Mouse (Mus musculus) kidney, embryonic 14.5 days (tissue): Measurements from ENCODE around the gene Crtc2. TPM values are rescaled to one million over a fixed set of nuclear protein-coding genes. Genes with fewer than 3 reads are reported as not detected.

ENCODE experiments used
- ATAC-seq: fragments of 200-750 bp; cut with Nextera tagmentation; 2 replicates; pipeline ENCODE4 v1.8.0; 2017; ENCODE audit warnings: moderate number of reproducible peaks, mild to moderate bottlenecking, moderate TSS enrichment, moderate library complexity; ENCODE audit not compliant: low FRiP score, low TSS enrichment
- H3K27ac ChIP-seq: fragments of 300-500 bp; sonication (generic); 2 replicates; pipeline ENCODE4 v1.5.1; 2014; ENCODE audit warnings: low read depth, mild to moderate bottlenecking, low read length, moderate library complexity, mixed read lengths
- H3K27me3 ChIP-seq: fragments of 300-500 bp; sonication (generic); 2 replicates; pipeline ENCODE4 v1.6.1; 2014; ENCODE audit warnings: mild to moderate bottlenecking, low read length; ENCODE audit not compliant: control insufficient read depth, insufficient read depth
- H3K36me3 ChIP-seq: fragments of 300-500 bp; sonication (generic); 2 replicates; pipeline ENCODE4 v1.6.1; 2014; ENCODE audit warnings: low read length, mixed read lengths; ENCODE audit not compliant: control insufficient read depth, insufficient read depth
- H3K4me1 ChIP-seq: fragments of 300-500 bp; sonication (generic); 2 replicates; pipeline ENCODE4 v1.6.1; 2014; ENCODE audit warnings: low read length, mixed read lengths; ENCODE audit not compliant: control insufficient read depth, insufficient read depth
- H3K4me2 ChIP-seq: fragments of 300-500 bp; sonication (generic); replicated peaks from 2 replicates; pipeline ENCODE4 v1.6.1; 2014; ENCODE audit warnings: low read depth, mild to moderate bottlenecking, low read length
- H3K4me3 ChIP-seq: fragments of 300-500 bp; sonication (generic); 2 replicates; pipeline ENCODE4 v1.5.1; 2014; ENCODE audit warnings: mild to moderate bottlenecking, low read length
- H3K9ac ChIP-seq: fragments of 300-500 bp; sonication (generic); 2 replicates; pipeline ENCODE4 v1.6.1; 2014; ENCODE audit warnings: low read depth, mild to moderate bottlenecking, low read length, moderate library complexity
- H3K9me3 ChIP-seq: fragments of 300-500 bp; sonication (generic); 2 replicates; pipeline ENCODE4 v1.6.1; 2016; ENCODE audit warnings: low read length; ENCODE audit not compliant: control insufficient read depth
- WGBS: fragments of 180-500 bp; shearing (Covaris S2); extraction: QIAGEN DNeasy Blood & Tissue Kit; methylation state at CpG from one replicate; pipeline ENCODE4 v1.1.7; 2014; 5-methylcytosine and 5-hydroxymethylcytosine counted together
- polyA plus RNA-seq: library from polyadenylated mRNA; unstranded; fragments of >200 nt; fragmentation: Nextera tagmentation; extraction: Ambion mirVana; gene quantifications from 2 replicates; pipeline ENCODE4 v1.2.1, GENCODE M21; 2014

The Crtc2 gene
- polyA plus RNA-seq, 1 experiment from 2014 or later = 21.5 TPM

DNA sequence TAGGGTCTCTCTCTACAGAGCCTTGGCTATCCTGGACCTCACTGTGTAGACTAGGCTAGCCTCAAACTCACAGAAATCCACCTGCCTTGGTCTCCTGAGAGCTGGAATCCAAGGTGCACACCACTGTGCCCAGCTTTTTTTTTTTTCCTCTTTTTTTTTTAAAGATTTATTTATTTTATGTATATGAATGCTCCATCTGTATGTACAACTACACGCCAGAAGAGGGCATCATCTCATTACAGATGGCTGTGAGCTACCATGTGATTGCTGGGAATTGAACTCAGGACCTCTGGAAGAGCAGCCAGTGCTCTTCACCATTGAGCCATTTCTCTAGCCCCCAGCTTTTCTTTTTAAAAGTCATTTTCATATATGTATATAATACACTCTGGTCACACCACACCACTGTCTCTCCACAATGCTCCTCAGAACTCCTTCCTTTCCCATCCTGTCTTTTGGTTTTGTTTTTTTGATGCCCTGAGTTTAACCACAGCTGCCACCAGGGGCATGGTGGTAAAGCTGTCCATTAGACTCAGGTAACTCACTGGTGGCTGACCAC lies 38.1 kb upstream of the Crtc2 start:
- H3K36me3 ChIP-seq = peaks cover 17% of the 10 kb centered on the region
- H3K27ac ChIP-seq = no peak overlapping the region
- no peak for ATAC-seq
- WGBS = 66% methylated on average over 1 of the region's 1 CpGs
- H3K4me3 ChIP-seq = no peak overlapping the region
- H3K4me1 ChIP-seq = peaks cover 12% of the 10 kb centered on the region
- H3K9ac ChIP-seq = no peak overlapping the region
- no peaks in the 10 kb centered on the region for H3K27me3 ChIP-seq
- no peaks in the 10 kb centered on the region for H3K9me3 ChIP-seq
- no peak overlapping the region for H3K4me2 ChIP-seq

DNA sequence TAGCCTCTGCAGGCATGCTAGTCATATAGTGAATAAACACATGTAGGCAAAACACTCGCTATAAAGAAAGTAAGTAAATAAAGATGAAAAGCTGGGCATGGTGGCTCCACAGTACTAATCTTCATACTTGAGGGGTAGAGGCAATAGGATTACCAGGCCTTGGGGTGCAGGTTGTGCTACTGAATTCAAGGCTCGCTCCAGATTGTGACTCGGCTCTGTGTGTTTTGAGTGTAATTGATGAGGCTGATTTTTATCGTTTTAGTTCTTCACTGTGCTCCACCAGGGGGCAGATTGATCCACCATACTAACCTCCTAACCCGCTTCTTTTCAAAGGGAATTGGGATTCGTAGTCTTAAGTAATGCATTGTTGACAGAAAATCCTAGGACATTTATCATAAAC lies 33.9 kb upstream of the Crtc2 start:
- H3K4me1 ChIP-seq = peaks cover 9% of the 10 kb centered on the region; the same call in 1 of the 2 replicates
- WGBS = 11% methylated on average over 6 of the region's 6 CpGs
- H3K9ac ChIP-seq = peak overlapping the region; percentile 69
- H3K27ac ChIP-seq = peak overlapping the region; percentile 90
- peak overlapping the region; percentile 69 for H3K4me2 ChIP-seq
- H3K4me3 ChIP-seq = peak overlapping the region; percentile 58
- no peaks in the 10 kb centered on the region for H3K9me3 ChIP-seq
- ATAC-seq = peak; percentile 36; the same call in 1 of the 2 replicates
- H3K27me3 ChIP-seq = no peaks in the 10 kb centered on the region
- peaks cover 10% of the 10 kb centered on the region for H3K36me3 ChIP-seq

DNA sequence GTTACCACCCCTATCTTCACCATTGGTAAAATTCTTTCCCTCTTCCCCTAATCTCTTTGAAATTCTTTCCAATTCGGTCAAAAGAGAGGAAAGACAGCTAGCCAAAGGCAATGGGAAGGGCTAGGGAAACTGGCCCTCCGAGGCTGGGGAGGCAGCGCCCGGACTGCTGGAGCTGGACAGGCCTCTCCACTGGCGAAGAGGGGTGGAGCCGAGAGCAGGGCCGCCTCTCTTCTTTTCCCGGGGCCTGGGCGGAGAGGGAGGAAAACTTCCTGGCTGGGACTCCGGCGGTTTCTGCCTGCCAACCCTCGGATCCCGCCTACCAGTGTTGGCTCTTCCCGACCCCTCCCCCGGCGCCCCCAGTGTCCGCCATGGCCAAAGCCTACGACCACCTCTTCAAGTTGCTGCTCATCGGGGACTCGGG lies 33.4 kb upstream of the Crtc2 start:
- 0% methylated on average over 18 of the region's 20 CpGs for WGBS
- peak overlapping the region; percentile 90 for H3K27ac ChIP-seq

DNA sequence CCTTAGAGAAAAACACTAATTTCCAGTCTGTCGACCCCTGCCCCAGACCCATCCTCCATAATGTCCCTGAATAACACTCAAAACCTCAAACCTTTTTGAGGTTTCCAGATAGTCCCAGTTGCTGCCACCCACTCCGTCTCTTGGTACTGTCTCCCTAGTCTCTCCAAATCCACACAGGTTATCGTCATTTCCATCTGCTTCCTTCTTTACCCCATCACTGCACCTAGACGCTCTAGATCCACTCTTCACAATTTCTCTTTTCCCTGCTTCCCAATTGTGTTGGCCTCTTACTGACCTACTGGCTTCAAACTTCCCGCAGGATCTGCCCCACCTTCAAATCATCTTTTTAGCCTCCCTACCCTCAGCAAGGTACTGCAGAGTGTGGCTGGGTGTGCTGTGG lies 32.8 kb upstream of the Crtc2 start:
- Histone ChIP-seq H3K9me3 (no peaks in the 10 kb centered on the region), H3K4me2 (peak overlapping the region; percentile 69), H3K36me3 (peaks cover 20% of the 10 kb centered on the region), H3K27me3 (no peaks in the 10 kb centered on the region), H3K4me3 (peak overlapping the region; percentile 58), H3K27ac (peak overlapping the region; percentile 90), H3K4me1 (peaks cover 9% of the 10 kb centered on the region; the same call in 1 of the 2 replicates), H3K9ac (peak overlapping the region; percentile 69)
- no peak for ATAC-seq
- 16% methylated on average over 5 of the region's 5 CpGs for WGBS

More for the DNA sequence above, 33.4 kb upstream of the Crtc2 start:
- ATAC-seq = peak; percentile 88
- Histone ChIP-seq H3K4me1 (peaks cover 9% of the 10 kb centered on the region; the same call in 1 of the 2 replicates), H3K4me2 (peak overlapping the region; percentile 69), H3K36me3 (peaks cover 15% of the 10 kb centered on the region), H3K4me3 (peak overlapping the region; percentile 58), H3K9me3 (no peaks in the 10 kb centered on the region), H3K27me3 (no peaks in the 10 kb centered on the region), H3K9ac (peak overlapping the region; percentile 69)

DNA sequence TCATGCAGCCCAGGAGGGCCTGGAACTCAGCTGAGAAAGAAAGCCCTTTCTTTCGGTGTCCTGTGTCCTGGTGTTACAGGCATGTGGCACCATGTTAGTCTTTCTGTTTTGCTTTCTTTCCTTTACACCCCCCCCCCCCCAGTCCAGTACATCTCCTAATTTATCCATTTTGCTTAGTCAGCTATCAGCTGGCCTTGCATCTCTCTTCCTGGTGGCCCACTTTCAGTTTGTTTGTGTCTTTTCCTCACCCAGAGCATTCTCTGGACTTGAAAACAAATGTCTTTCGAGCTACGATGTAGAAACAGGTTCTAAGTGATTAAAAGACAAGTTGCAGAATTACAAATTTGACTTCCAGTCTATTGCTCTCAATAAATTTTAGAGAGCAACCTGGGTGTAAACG lies 31.5 kb upstream of the Crtc2 start:
- Histone ChIP-seq H3K27ac (no peak overlapping the region), H3K9me3 (no peaks in the 10 kb centered on the region), H3K4me1 (peaks cover 9% of the 10 kb centered on the region; the same call in 1 of the 2 replicates), H3K4me2 (no peak overlapping the region), H3K36me3 (peaks cover 20% of the 10 kb centered on the region), H3K4me3 (no peak overlapping the region), H3K9ac (no peak overlapping the region), H3K27me3 (no peaks in the 10 kb centered on the region)
- no peak for ATAC-seq
- 80% methylated on average over 4 of the region's 4 CpGs for WGBS

DNA sequence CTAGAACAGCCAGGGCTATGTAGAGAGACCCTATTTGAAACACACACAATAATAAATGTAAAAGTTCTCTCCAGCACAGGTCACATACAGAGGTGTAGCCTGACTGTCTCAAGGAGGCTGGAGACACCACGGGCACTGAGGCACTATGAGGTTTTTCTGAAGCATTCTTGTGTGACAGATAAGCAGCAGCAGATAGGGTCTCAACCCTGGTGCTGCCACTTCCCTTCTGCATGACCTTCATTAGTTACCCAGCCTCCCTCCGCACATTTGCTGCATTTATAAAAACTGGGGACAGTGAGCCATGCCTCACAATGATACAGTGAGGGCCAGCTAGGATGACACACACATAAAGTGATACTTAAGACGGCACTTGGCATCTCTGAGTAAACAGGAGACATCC lies 31.0 kb upstream of the Crtc2 start:
- no peak overlapping the region for H3K4me3 ChIP-seq
- no peaks in the 10 kb centered on the region for H3K27me3 ChIP-seq
- H3K36me3 ChIP-seq = peaks cover 20% of the 10 kb centered on the region
- WGBS = 43% methylated on average over 3 of the region's 3 CpGs
- H3K4me1 ChIP-seq = peaks cover 9% of the 10 kb centered on the region; the same call in 1 of the 2 replicates
- ATAC-seq = no peak
- H3K27ac ChIP-seq = no peak overlapping the region
- H3K4me2 ChIP-seq = no peak overlapping the region
- H3K9ac ChIP-seq = no peak overlapping the region
- no peaks in the 10 kb centered on the region for H3K9me3 ChIP-seq

DNA sequence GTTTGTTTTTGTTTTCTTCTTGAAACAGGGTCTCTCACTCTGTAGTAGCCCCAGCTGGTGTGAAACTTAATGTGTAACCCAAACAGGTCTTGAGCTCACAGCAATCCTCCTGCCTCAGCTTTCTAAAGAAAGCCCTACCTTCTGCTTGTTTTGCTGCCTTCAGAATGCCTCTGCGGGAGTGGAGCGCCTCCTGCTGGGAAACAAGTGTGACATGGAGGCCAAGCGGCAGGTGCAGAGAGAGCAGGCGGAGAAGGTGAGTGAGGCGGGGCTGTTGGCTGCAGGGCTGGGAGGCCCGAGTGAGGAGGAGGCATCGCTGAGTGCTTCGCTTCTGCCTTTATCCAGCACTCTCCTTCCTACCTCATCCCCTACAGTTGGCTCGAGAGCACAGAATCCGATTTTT lies 29.6 kb upstream of the Crtc2 start:
- ATAC-seq = no peak
- no peaks in the 10 kb centered on the region for H3K9me3 ChIP-seq
- H3K4me1 ChIP-seq = peaks cover 9% of the 10 kb centered on the region; the same call in 1 of the 2 replicates
- no peak overlapping the region for H3K9ac ChIP-seq
- no peaks in the 10 kb centered on the region for H3K27me3 ChIP-seq
- H3K4me3 ChIP-seq = no peak overlapping the region
- no peak overlapping the region for H3K27ac ChIP-seq
- no peak overlapping the region for H3K4me2 ChIP-seq
- 77% methylated on average over 10 of the region's 10 CpGs for WGBS
- peaks cover 20% of the 10 kb centered on the region for H3K36me3 ChIP-seq

DNA sequence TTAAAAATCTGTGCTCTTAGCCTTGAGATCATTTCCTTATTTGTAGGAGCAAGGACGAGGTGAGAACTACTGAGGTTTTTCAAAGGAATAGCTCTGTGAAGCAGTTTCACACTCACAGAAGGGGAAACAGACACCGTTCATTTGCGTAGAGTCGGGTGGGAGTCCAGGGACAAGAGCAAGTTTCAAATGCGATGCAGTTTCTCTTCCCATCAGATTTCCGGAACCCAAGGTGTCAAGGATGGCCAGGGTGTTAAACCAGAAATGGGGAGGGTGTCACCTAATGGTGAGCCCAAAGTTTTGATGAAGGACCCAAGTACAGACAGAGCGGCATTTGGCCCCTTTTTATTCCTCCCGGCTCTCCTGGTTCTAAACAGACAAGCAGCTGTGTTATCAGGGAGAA lies 22.9 kb upstream of the Crtc2 start:
- 0 out of 2 replicates have a peak, but pooled peaks cover 3% of the 10 kb centered on the region for H3K4me1 ChIP-seq
- peak overlapping the region; percentile 69 for H3K4me3 ChIP-seq
- WGBS = 11% methylated on average over 8 of the region's 8 CpGs
- peak overlapping the region; percentile 53 for H3K4me2 ChIP-seq
- H3K9ac ChIP-seq = peak overlapping the region; percentile 86
- peaks cover 24% of the 10 kb centered on the region for H3K36me3 ChIP-seq
- no peaks in the 10 kb centered on the region for H3K9me3 ChIP-seq
- peak overlapping the region; percentile 92 for H3K27ac ChIP-seq
- no peak for ATAC-seq
- no peaks in the 10 kb centered on the region for H3K27me3 ChIP-seq

DNA sequence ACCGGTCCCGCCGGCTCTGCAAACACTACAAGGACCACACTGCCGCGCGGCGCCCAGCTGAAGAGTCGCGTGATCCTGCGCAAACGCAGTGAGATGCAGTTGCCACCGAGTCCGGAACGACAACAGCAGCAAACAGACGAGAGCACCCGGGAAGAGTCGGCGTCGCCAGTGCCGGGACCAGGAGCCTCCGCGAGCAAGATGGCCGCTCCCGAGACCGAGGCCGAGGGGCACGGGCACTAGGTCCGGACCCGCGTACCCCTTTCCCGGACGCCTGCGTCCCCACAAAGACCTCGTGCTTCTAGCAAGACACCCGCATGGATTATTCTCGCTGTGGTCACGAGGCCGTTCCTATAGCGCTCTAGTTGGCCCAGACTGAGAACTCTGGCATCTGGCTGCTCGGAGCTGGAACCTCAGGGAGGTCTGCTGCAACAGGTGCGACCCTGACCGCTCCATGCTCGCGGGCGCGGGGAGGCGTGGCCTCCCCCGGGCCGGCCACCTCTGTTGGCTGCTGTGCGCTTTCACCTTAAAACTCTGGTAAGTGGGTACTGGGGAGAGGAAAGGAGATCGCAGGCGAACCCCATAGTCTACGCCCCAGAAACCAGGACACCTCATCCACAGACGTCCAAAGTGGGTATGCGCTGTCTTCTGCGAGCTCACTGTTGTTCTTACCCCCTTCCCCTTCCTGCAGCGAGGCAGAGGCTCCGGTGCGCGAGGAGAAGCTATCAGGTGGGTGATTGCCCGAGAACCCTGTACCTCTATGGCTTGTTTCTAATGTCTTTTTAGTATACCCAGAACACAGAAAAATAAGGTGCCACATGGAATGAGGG lies 22.2 kb upstream of the Crtc2 start, which contains the start of gene Jtb:
TSS of gene Jtb (plus strand) at position 91 of the 827 bp plus-strand sequence.
- WGBS = under 1% methylated on average over 61 of the region's 61 CpGs
- peak; percentile 96 for ATAC-seq

More for the DNA sequence above, 22.2 kb upstream of the Crtc2 start, which contains the start of gene Jtb:
- H3K27me3 ChIP-seq = no peaks in the 10 kb centered on the region
- no peaks in the 10 kb centered on the region for H3K9me3 ChIP-seq
- H3K9ac ChIP-seq = peak within 1 kb of the TSS; percentile 86
- peaks cover 28% of the 10 kb centered on the region for H3K36me3 ChIP-seq
- peak within 1 kb of the TSS; percentile 92 for H3K27ac ChIP-seq
- H3K4me2 ChIP-seq = peak within 1 kb of the TSS; percentile 53
- 0 out of 2 replicates have a peak, but pooled peaks cover 3% of the 10 kb centered on the region for H3K4me1 ChIP-seq
- peak within 1 kb of the TSS; percentile 69 for H3K4me3 ChIP-seq
